Mouse (Mus musculus) heart, adult 2 months (tissue): ENCODE results near the gene Fam71e1.

ENCODE experiments used
- CTCF ChIP-seq: fragments of 200-600 bp; IDR thresholded peaks from 2 replicates; pipeline ENCODE4 v1.8.1; 2022; ENCODE audit warnings: antibody characterized with exemption, mild to moderate bottlenecking, moderate library complexity
- EP300 ChIP-seq: fragments of 200-500 bp; IDR thresholded peaks from 2 replicates; pipeline ENCODE4 v1.6.1; 2011; ENCODE audit warnings: low read depth, low read length, control low read depth; ENCODE audit not compliant: insufficient read depth
- POLR2A ChIP-seq: fragments of 200-500 bp; IDR thresholded peaks from 2 replicates; pipeline ENCODE4 v1.6.1; 2011; ENCODE audit warnings: mild to moderate bottlenecking, low read depth, low read length, control low read depth; ENCODE audit not compliant: insufficient read depth

DNA sequence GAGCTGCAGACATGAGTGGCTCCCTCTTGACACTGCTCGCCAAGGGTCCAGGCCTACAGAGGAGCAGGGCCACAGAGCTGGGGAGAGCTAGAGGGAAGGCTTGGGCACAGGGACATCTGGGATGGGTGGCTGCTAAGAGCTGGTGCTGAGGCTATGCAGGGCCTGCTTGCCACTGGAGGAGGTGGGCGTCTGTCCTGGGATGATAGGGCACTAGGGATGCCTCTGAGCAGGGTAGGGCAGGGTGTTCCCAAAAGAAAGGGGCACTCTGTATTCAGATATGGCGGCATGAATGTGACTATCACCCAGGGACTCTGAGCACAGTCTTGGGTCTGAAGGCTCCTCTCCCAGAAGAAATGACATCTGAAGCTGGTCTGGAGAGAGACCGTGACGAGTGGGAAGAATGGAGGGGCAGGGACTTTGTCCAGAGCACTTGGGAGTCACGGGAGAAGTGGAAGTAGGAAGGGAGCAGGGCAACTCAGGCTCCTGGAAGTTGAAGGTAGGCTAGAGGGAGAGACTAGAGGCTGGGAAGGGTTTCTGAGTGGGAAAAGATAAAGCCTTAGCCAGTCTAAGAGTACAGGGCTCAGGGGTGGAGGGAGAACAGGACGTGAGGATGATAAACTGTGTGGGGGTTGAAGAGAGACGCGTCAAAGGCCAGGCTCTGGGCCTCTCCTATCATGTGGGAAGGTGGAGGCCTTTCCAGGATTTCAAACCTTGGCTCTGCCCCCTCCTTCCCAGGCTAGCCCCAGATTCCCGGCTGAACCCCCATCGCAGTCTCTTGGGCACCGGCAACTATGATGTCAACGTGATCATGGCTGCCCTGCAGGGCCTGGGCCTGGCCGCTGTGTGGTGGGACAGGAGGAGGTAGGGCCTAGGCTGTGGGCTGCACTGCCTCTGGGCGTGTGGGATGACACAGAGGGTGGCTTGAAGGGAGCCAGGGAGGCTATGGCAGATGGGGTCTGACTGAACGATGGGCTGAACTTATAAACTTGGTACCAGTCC, 26.4 kb upstream of the Fam71e1 start:
- TF ChIP-seq CTCF (no peak), POLR2A (no peak), EP300 (no peak)
